Mouse (Mus musculus) spleen, adult 2 months (tissue): Measurements from ENCODE around the gene Kat2b. TPM values are rescaled to one million over a fixed set of nuclear protein-coding genes. Genes with fewer than 3 reads are reported as not detected.

Source experiments
- DNase-seq, 2 experiments: peaks; one replicate each; pipeline versions ENCODE4 v3.0.0 to v3.0.0-alpha.2; 2012 to 2021; ENCODE audit warnings: low spot score in 2 of 2, low read depth in 1 of 2
- H3K27ac ChIP-seq: fragments of 200-500 bp; 2 replicates; pipeline ENCODE4 v1.5.1; 2012; ENCODE audit warnings: low read length, inconsistent platforms; ENCODE audit not compliant: insufficient read depth
- H3K27me3 ChIP-seq: fragments of 200-500 bp; 2 replicates; pipeline ENCODE4 v1.6.1; 2012; ENCODE audit warnings: mild to moderate bottlenecking, moderate library complexity, low read length, inconsistent platforms; ENCODE audit not compliant: control insufficient read depth, insufficient read depth
- H3K36me3 ChIP-seq: fragments of 200-500 bp; 2 replicates; pipeline ENCODE4 v1.6.1; 2012; ENCODE audit warnings: mild to moderate bottlenecking, low read length, inconsistent platforms; ENCODE audit not compliant: control insufficient read depth, insufficient read depth
- H3K4me1 ChIP-seq: fragments of 200-500 bp; 2 replicates; pipeline ENCODE4 v1.6.1; 2011; ENCODE audit warnings: inconsistent platforms; ENCODE audit not compliant: control insufficient read depth, insufficient read depth, insufficient read length
- H3K4me3 ChIP-seq: fragments of 200-500 bp; 2 replicates; pipeline ENCODE4 v1.5.1; 2011; ENCODE audit warnings: mild to moderate bottlenecking, inconsistent platforms; ENCODE audit not compliant: insufficient read depth, insufficient read length; ENCODE audit errors: extremely low read depth
- CTCF ChIP-seq: fragments of 200-500 bp; IDR thresholded peaks from 2 replicates; pipeline ENCODE4 v1.5.1; 2011; ENCODE audit warnings: mild to moderate bottlenecking, inconsistent platforms; ENCODE audit not compliant: insufficient read depth, insufficient read length, insufficient replicate concordance; ENCODE audit errors: extremely low read depth
- POLR2A ChIP-seq: fragments of 200-500 bp; IDR thresholded peaks from 2 replicates; pipeline ENCODE4 v1.6.1; 2011; ENCODE audit warnings: low read depth, low read length, inconsistent platforms
- WGBS: fragments of 180-500 bp; shearing (Covaris S2); methylation state at CpG from one replicate; pipeline ENCODE4 v1.1.7; 2018; 5-methylcytosine and 5-hydroxymethylcytosine counted together
- polyA plus RNA-seq: library from polyadenylated mRNA; depleted of rRNA; stranded (reverse); fragments of >200 nt; gene quantifications from 2 replicates; pipeline ENCODE4 v1.2.3, GENCODE M21; 2012

Gene Kat2b
- polyA plus RNA-seq, 1 experiment, result 5.0 TPM

DNA sequence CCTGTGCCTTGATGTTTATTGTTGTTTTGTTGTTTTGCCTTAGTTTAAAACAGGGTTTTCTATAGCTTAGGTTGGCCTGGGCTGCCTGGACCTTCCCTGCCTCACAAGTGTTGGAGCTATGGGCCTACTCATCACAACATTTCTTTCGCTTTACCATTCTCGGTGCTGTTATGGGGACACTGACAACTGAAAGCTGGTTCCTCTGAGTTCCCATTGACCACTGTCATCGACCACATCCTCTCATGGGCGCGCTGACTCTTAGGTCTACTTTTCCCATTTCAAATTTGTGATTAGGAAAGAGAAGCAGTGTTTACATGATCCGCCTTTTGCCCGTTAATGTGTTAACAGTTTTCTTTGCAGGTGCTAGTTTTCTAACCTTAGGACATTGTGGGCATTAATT lies 51.7 kb downstream of the Kat2b start:
- WGBS, result 82% methylated on average over 7 of the region's 7 CpGs
- Histone ChIP-seq H3K4me1 (no peaks in the 10 kb centered on the region), H3K4me3 (no peak overlapping the region), H3K27ac (no peak overlapping the region), H3K27me3 (no peaks in the 10 kb centered on the region), H3K36me3 (peaks cover 3% of the 10 kb centered on the region; the same call in 1 of the 2 replicates)
- DNase-seq, result no peak
- TF ChIP-seq POLR2A (no peak), CTCF (no peak)

DNA sequence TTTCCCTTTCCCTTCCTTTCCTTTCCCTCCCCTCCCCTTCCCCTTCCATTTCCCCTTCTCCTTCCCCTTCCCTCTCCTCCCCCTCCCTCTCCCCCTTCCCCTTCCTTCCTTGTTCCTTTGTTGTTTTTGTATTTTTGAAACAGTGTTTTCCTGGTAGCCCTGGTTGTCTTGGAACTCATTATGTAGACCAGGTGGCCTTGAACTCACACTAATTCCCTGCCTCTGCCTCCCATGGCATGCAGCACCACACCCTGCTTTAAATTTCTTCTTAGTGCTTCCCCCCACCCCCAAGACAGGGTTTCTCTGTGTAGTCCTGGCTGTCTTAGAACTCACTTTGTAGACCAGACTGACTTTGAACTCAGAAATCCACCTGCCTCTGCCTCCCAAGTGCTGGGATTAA lies 52.7 kb downstream of the Kat2b start:
- TF ChIP-seq POLR2A, result no peak
- TF ChIP-seq CTCF, result no peak
- H3K36me3 ChIP-seq, result peaks cover 1% of the 10 kb centered on the region; the same call in 1 of the 2 replicates
- no peaks in the 10 kb centered on the region for H3K27me3 ChIP-seq
- no peak for DNase-seq
- H3K4me3 ChIP-seq, result no peak overlapping the region
- no peaks in the 10 kb centered on the region for H3K4me1 ChIP-seq
- no peak overlapping the region for H3K27ac ChIP-seq

DNA sequence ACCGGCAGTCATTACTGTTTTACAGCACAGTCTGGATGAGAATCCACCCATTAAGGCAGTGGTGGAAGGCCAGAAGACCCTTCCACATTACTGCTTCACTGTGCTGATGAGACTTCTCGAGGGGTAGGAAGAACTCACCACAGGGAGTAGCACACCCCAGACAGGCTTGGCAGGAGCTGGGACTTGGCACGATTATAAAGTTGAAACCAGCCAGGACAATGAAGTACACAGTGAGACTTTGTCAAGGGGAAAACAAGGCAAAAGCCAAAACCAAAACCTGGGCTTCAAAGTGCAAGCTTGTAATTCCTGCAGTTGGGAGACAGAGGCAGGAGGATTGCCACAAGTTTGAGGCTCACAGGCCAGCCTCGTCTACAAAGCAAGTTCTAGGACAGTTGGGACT lies 54.0 kb downstream of the Kat2b start:
- H3K36me3 ChIP-seq, result peaks cover 1% of the 10 kb centered on the region; the same call in 1 of the 2 replicates
- 91% methylated on average over 4 of the region's 4 CpGs for WGBS
- no peak for TF ChIP-seq CTCF
- TF ChIP-seq POLR2A, result no peak
- H3K27me3 ChIP-seq, result no peaks in the 10 kb centered on the region
- H3K4me3 ChIP-seq, result no peak overlapping the region
- no peak for DNase-seq
- no peaks in the 10 kb centered on the region for H3K4me1 ChIP-seq
- H3K27ac ChIP-seq, result no peak overlapping the region

DNA sequence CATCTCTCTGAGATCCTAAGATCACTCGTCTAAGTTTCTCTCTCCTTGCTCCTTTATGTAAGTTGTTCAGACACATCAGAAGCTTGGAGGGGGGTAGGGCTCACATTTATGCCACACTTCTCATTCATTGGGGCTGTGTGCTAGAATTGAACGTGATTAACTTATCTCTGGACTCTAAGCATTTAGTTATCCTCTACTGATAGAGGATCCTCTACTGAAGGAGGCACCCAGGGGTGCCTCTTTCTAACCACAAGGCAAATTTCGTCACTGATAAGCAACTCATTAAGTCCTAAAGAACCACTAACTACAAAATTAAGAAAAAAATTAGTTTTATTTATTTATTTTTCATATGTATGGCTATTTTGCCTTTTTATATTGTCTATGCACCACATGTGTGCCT lies 55.5 kb downstream of the Kat2b start:
- 76% methylated on average over 3 of the region's 3 CpGs for WGBS
- Histone ChIP-seq H3K36me3 (peaks cover 4% of the 10 kb centered on the region), H3K27me3 (no peaks in the 10 kb centered on the region), H3K4me3 (no peak overlapping the region), H3K27ac (no peak overlapping the region), H3K4me1 (no peaks in the 10 kb centered on the region)
- no peak for DNase-seq
- no peak for TF ChIP-seq CTCF
- no peak for TF ChIP-seq POLR2A

DNA sequence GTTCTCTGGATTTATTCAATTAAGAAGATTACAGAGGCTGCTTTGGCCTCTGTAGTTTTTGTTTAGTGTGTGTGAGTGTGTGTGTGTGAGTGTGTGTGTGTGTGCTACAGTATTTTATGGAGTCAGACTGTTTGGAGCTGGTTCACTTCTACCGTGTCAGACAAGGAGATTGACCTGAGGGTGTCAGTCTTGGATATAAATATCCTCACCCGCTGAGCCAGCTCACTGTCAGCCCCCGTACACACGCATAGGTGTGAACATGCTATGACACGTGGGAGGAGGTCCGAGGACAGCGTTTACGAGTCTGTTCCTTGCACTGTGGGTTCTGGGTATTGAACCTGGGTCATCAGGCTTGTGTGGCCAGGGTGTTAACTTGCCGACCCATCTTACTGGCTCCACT lies 57.1 kb downstream of the Kat2b start:
- Histone ChIP-seq H3K27ac (no peak overlapping the region), H3K27me3 (no peaks in the 10 kb centered on the region), H3K4me1 (no peaks in the 10 kb centered on the region), H3K36me3 (peaks cover 4% of the 10 kb centered on the region), H3K4me3 (no peak overlapping the region)
- 93% methylated on average over 9 of the region's 9 CpGs for WGBS
- DNase-seq, result no peak
- TF ChIP-seq CTCF (no peak), POLR2A (no peak)

DNA sequence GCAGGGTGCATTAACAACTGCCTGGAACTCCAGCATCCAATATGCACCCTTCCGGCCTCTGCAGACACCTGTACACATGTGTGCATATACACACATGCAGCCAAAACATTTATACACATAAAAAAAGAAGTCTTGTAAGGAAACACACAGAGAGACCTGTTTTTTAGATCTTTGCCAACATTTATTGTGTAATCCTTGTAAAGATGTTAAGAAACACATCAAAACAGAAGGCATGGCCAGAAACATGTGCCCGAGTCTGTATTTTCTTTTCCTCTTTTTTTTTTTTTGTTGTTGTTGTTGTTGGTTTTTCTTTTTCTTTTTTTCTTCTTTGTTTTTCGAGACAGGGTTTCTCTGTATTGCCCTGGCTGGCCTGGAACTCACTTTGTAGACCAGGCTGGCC lies 59.5 kb downstream of the Kat2b start:
- H3K27me3 ChIP-seq, result no peaks in the 10 kb centered on the region
- 90% methylated on average over 3 of the region's 3 CpGs for WGBS
- no peaks in the 10 kb centered on the region for H3K4me1 ChIP-seq
- H3K27ac ChIP-seq, result no peak overlapping the region
- no peak for DNase-seq
- H3K4me3 ChIP-seq, result no peak overlapping the region
- peaks cover 8% of the 10 kb centered on the region for H3K36me3 ChIP-seq
- TF ChIP-seq CTCF (no peak), POLR2A (no peak)

DNA sequence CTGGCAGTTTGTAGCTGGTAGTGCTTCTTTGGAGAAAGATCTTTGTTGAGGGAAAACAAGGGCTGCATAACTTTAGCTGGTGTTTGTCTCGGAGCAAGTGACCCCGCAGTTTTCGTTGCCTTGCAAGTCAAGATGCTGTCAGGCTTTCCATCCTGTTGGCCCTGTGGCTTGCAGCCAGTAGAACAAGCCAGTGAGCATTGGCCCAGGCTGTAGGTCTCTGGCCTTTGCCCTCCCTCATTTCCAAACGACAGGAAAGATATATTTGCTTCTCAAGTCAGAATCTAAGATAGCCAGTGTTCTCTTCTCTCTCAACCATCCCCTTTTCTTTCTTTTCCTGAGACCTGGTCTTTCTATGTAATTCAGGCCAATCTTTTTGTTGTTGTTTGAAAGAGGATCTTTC lies 60.8 kb downstream of the Kat2b start:
- Histone ChIP-seq H3K4me1 (no peaks in the 10 kb centered on the region), H3K4me3 (no peak overlapping the region), H3K36me3 (peaks cover 8% of the 10 kb centered on the region), H3K27ac (no peak overlapping the region), H3K27me3 (no peaks in the 10 kb centered on the region)
- TF ChIP-seq POLR2A (no peak), CTCF (no peak)
- no peak for DNase-seq
- WGBS, result 92% methylated on average over 4 of the region's 4 CpGs
